Mouse (Mus musculus): ENCODE data around the gene 1700037H04Rik. TPM values are rescaled to one million over a fixed set of nuclear protein-coding genes. Genes with fewer than 3 reads are reported as not detected.

1700037H04Rik gene
- total RNA-seq, 1 experiment from 2014 or later: 29.2 TPM

Other genes with a start within 250 kb of the 1700037H04Rik start
- not detected in 2 replicates for gene Gfra4, start 117.0 kb downstream of the 1700037H04Rik start, total RNA-seq (2017)
- not detected in 2 replicates for gene Adam33, start 96.3 kb downstream of the 1700037H04Rik start, total RNA-seq (2017)
- gene Siglec1, start 73.3 kb downstream of the 1700037H04Rik start, total RNA-seq (2017): under 0.01 TPM in 1 of 2 replicates, not detected in the other
- 0.92 and 0.96 TPM in 2 replicates for gene Hspa12b, start 32.8 kb downstream of the 1700037H04Rik start, total RNA-seq (2017)
- gene Gm11037, start 26.6 kb downstream of the 1700037H04Rik start, total RNA-seq (2017): not detected in 2 replicates
- 17.6 and 18.7 TPM in 2 replicates for gene Cenpb, start 20.0 kb upstream of the 1700037H04Rik start, total RNA-seq (2017)
- 13.3 and 15.8 TPM in 2 replicates for gene Cdc25b, start 26.9 kb upstream of the 1700037H04Rik start, total RNA-seq (2017)
- gene Spef1, start 27.2 kb upstream of the 1700037H04Rik start, total RNA-seq (2017): 2.7 and 4.7 TPM in 2 replicates
- gene Ap5s1, start 47.0 kb upstream of the 1700037H04Rik start, total RNA-seq (2017): 2.4 and 2.6 TPM in 2 replicates
- 15.8 and 16.5 TPM in 2 replicates for gene Mavs, start 74.0 kb upstream of the 1700037H04Rik start, total RNA-seq (2017)
- 57.3 and 72.4 TPM in 2 replicates for gene Pank2, start 102.4 kb upstream of the 1700037H04Rik start, total RNA-seq (2017)
- gene Rnf24, start 192.8 kb upstream of the 1700037H04Rik start, total RNA-seq (2017): 0.82 and 3.7 TPM in 2 replicates

Measured in common myeloid progenitor, adult 5-6 weeks (primary cell).